Mouse (Mus musculus): Measurements from ENCODE around the gene Gm9736. TPM values are rescaled to one million over a fixed set of nuclear protein-coding genes. Genes with fewer than 3 reads are reported as not detected.
"Not testable (repeated sequence)": the region's sequence is repeated elsewhere in the genome, so short reads cannot be mapped to it uniquely, and the experiment has no call there.

Gm9736 gene
- polyA plus RNA-seq, 1 experiment from 2014 or later: not detected

DNA sequence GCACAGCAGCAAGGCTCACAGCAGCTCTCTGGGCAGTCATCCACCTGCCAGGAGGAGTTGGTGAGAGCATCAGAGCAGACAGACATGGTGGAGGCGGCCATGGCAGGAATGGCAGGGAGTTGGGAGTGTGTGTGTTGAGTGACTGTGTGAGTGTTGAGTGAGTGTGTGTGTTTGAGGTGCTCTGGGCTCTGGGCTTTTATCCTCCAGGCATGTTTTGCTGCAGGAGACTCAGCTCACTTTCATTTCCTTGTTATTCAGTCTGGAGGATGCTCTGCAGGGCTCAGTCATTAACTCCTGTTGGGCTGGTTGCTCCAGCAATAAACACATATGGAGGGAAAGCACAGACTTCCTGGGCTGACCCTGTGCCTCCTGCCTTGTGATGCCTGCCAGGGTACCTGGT, 25.7 kb upstream of the Gm9736 start, which contains the start of gene Gm7138:
TSS of gene Gm7138 (minus strand) at position 101 of the 400 bp plus-strand sequence.
- not testable (repeated sequence) for DNase-seq; H3K27ac ChIP-seq (ENCODE audit: low read depth); H3K4me1 ChIP-seq (ENCODE audit: insufficient read depth); H3K4me3 ChIP-seq (ENCODE audit: low read depth, low read length); H3K9ac ChIP-seq (replicated peaks); H3K9me3 ChIP-seq (ENCODE audit: low read length); H3K27me3 ChIP-seq (ENCODE audit: insufficient read depth, low read length); H3K4me2 ChIP-seq (ENCODE audit: low read depth, low read length); H3K36me3 ChIP-seq (replicated peaks; ENCODE audit: insufficient read depth, low read length); ATAC-seq
- 56% methylated on average over 1 of the region's 1 CpGs for WGBS (ENCODE audit: insufficient replicate concordance)

DNA sequence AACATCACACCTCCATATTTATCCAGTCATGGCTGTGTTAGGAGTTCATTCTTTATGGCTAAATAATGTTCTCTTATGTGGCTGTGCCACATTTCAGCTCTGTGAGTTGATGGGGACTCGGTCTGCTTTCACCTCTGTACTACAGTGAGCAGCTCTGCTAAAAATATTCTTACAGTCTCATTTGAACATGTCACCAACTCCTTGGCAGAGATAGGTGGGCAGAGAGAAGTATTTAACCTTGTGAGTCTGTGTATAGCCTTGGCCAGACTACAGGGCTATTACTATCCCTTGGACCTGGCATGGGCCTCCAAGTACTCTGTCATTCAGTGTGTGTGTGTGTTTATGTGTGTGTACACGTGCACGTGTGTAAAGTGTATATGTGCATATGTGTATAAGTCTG, 21.0 kb upstream of the Gm9736 start:
- H3K27ac ChIP-seq (ENCODE audit: low read depth); H3K27me3 ChIP-seq (ENCODE audit: insufficient read depth, low read length); H3K4me2 ChIP-seq (ENCODE audit: low read depth, low read length); H3K4me3 ChIP-seq (ENCODE audit: low read depth, low read length); H3K4me1 ChIP-seq (ENCODE audit: insufficient read depth); H3K36me3 ChIP-seq (replicated peaks; ENCODE audit: insufficient read depth, low read length); H3K9ac ChIP-seq (replicated peaks); ATAC-seq; H3K9me3 ChIP-seq (ENCODE audit: low read length); DNase-seq: not testable (repeated sequence)
- 70% methylated on average over 1 of the region's 3 CpGs for WGBS (ENCODE audit: insufficient replicate concordance)

GRCm38 (mm10) chr10:77771225-77771624, 20.1 kb upstream of the Gm9736 start, which contains the start of gene Gm3238:
Gene Gm3238 (minus strand): TSS chr10:77771325.
- H3K9ac ChIP-seq (replicated peaks); H3K4me3 ChIP-seq (ENCODE audit: low read depth, low read length); H3K27ac ChIP-seq (ENCODE audit: low read depth); DNase-seq; H3K4me2 ChIP-seq (ENCODE audit: low read depth, low read length); ATAC-seq; H3K36me3 ChIP-seq (replicated peaks; ENCODE audit: insufficient read depth, low read length); H3K27me3 ChIP-seq (ENCODE audit: insufficient read depth, low read length); H3K4me1 ChIP-seq (ENCODE audit: insufficient read depth); H3K9me3 ChIP-seq (ENCODE audit: low read length): not testable (repeated sequence)
- 83% methylated on average over 1 of the region's 1 CpGs for WGBS (ENCODE audit: insufficient replicate concordance)

DNA sequence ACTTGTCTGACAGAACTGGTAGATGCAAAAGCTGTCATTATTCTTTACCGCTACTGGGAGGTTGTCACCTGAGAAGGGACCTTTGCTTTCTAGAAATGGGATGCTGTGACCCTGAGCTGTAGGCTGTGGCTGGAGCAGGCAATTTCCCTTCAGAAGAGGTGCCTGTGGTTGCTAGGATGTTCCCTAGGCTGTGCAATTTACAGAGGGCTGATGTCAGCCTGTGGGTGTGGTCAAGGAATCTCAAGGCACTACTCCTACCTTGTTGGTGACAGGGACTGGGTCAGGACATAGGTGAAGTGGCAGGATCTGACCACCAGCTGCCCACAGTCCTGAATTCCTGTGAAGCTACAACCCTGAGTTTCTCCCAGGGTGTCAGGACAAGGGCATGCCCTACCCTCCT, 18.6 kb upstream of the Gm9736 start:
- no peaks in the 10 kb centered on the region for H3K4me1 ChIP-seq (ENCODE audit: insufficient read depth)
- no peak overlapping the region for H3K4me3 ChIP-seq (ENCODE audit: low read depth, low read length)
- no peaks in the 10 kb centered on the region for H3K9me3 ChIP-seq (ENCODE audit: low read length)
- no peaks in the 10 kb centered on the region for H3K27me3 ChIP-seq (ENCODE audit: insufficient read depth, low read length)
- no peak overlapping the region for H3K9ac ChIP-seq (replicated peaks)
- no peak overlapping the region for H3K27ac ChIP-seq (ENCODE audit: low read depth)
- WGBS (ENCODE audit: insufficient replicate concordance): 67% methylated on average over 1 of the region's 1 CpGs
- no peaks in the 10 kb centered on the region for H3K36me3 ChIP-seq (replicated peaks; ENCODE audit: insufficient read depth, low read length)
- ATAC-seq (no peak), DNase-seq (no peak)
- no peak for TF ChIP-seq EP300 (IDR thresholded peaks at IDR 0.05; ENCODE audit: low read depth)
- TF ChIP-seq CTCF (IDR thresholded peaks at IDR 0.05; ENCODE audit: low read depth): no peak
- H3K4me2 ChIP-seq (ENCODE audit: low read depth, low read length): no peak overlapping the region

- H3K4me1 ChIP-seq (ENCODE audit: insufficient read depth); ATAC-seq; DNase-seq; H3K4me3 ChIP-seq (ENCODE audit: low read depth, low read length); H3K9ac ChIP-seq (replicated peaks); H3K9me3 ChIP-seq (ENCODE audit: low read length); H3K36me3 ChIP-seq (replicated peaks; ENCODE audit: insufficient read depth, low read length); H3K27ac ChIP-seq (ENCODE audit: low read depth); H3K27me3 ChIP-seq (ENCODE audit: insufficient read depth, low read length); H3K4me2 ChIP-seq (ENCODE audit: low read depth, low read length): not testable (repeated sequence)
- WGBS (ENCODE audit: insufficient replicate concordance): 80% methylated on average over 1 of the region's 1 CpGs
Observed at GRCm38 (mm10) chr10:77759582-77759981, 8.4 kb upstream of the Gm9736 start, which contains the start of gene Gm3233. Gene Gm3233 (minus strand): TSS chr10:77759682.

DNA sequence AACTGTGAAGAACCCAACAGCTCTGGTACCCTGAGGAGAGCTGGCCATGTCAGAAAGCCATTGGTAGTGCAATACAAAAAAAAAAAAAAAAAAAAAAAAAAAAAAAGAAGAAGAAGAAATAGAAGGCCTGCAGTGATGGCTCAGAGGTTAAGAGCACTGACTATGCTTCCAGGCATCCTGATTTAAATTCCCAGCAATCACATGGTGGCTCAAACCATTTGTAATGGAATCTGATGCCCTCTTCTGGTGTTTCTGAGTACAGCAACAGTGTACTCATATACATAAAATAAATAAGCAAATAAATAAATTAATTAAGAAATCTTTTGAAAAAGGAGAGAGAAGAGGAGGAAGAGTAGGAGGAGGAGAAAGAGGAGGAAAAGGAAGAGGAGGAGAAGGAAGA, 2.3 kb upstream of the Gm9736 start:
- TF ChIP-seq EP300 (IDR thresholded peaks at IDR 0.05; ENCODE audit: low read depth) (no peak), CTCF (IDR thresholded peaks at IDR 0.05; ENCODE audit: low read depth) (peak; percentile 29)
- Histone ChIP-seq H3K4me1 (ENCODE audit: insufficient read depth) (no peaks in the 10 kb centered on the region), H3K27ac (ENCODE audit: low read depth) (no peak overlapping the region), H3K36me3 (replicated peaks; ENCODE audit: insufficient read depth, low read length) (no peaks in the 10 kb centered on the region), H3K4me2 (ENCODE audit: low read depth, low read length) (no peak overlapping the region), H3K27me3 (ENCODE audit: insufficient read depth, low read length) (no peaks in the 10 kb centered on the region), H3K9me3 (ENCODE audit: low read length) (no peaks in the 10 kb centered on the region), H3K4me3 (ENCODE audit: low read depth, low read length) (no peak overlapping the region), H3K9ac (replicated peaks) (no peak overlapping the region)
- DNase-seq (no peak), ATAC-seq (no peak)

- H3K4me1 ChIP-seq (ENCODE audit: insufficient read depth); H3K9me3 ChIP-seq (ENCODE audit: low read length); H3K4me2 ChIP-seq (ENCODE audit: low read depth, low read length); H3K27me3 ChIP-seq (ENCODE audit: insufficient read depth, low read length); H3K9ac ChIP-seq (replicated peaks); DNase-seq; H3K27ac ChIP-seq (ENCODE audit: low read depth); H3K4me3 ChIP-seq (ENCODE audit: low read depth, low read length); H3K36me3 ChIP-seq (replicated peaks; ENCODE audit: insufficient read depth, low read length); ATAC-seq: not testable (repeated sequence)
- 47% methylated on average over 3 of the region's 3 CpGs for WGBS (ENCODE audit: insufficient replicate concordance)
- peak; percentile 17; the same call in 1 of the 2 replicates for TF ChIP-seq CTCF (IDR thresholded peaks at IDR 0.05; ENCODE audit: low read depth)
Observed at GRCm38 (mm10) chr10:77752312-77752711, 1.2 kb upstream of the Gm9736 start.

GRCm38 (mm10) chr10:77750686-77751085, 468 bp downstream of the Gm9736 start:
- not testable (repeated sequence) for ATAC-seq; H3K4me1 ChIP-seq (ENCODE audit: insufficient read depth); H3K9me3 ChIP-seq (ENCODE audit: low read length); H3K27ac ChIP-seq (ENCODE audit: low read depth); H3K4me2 ChIP-seq (ENCODE audit: low read depth, low read length); H3K4me3 ChIP-seq (ENCODE audit: low read depth, low read length); DNase-seq; H3K9ac ChIP-seq (replicated peaks); H3K36me3 ChIP-seq (replicated peaks; ENCODE audit: insufficient read depth, low read length); H3K27me3 ChIP-seq (ENCODE audit: insufficient read depth, low read length)
- 64% methylated on average over 1 of the region's 1 CpGs for WGBS (ENCODE audit: insufficient replicate concordance)

DNA sequence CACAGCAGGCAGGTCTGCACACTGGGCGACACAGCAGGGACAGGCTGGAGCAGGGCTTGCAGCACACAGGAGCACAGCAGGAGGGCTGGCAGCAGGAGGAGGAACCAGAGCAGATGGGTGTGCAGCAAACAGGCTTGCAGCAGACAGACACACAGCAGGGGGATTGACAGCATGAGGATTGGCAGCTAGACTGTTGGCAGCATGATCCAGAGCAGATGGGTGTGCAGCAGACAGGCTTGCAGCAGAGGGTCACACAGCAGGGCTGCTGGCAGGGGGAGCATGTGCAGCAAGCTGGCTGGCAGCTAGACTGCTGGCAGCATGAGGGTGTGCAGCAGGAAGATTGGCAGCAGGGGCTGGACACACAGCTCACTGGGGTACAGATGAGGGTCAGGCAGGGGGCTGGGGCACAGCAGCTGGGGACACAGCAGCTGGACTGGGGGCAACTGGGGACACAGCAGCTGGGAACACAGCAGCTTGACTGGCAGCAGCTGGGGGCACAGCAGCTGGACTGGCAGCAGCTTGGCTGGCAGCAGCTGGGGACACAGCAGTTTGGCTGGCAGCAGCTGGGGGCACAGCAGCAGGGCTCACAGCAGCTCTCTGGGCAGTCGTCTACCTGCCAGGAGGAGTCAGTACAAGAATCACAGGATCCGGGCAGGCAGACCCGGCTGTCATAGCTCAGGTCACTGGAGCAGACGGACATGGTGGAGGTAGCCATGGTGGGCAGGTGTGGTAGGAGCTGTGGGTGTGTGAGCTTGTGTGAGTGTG, 9.0 kb downstream of the Gm9736 start, which contains the start of gene Gm18596:
TSS of gene Gm18596 (minus strand) at position 715 of the 765 bp plus-strand sequence.
- 56% methylated on average over 4 of the region's 5 CpGs for WGBS (ENCODE audit: insufficient replicate concordance)
- H3K27me3 ChIP-seq (ENCODE audit: insufficient read depth, low read length); H3K9ac ChIP-seq (replicated peaks); H3K4me2 ChIP-seq (ENCODE audit: low read depth, low read length); H3K27ac ChIP-seq (ENCODE audit: low read depth); H3K4me1 ChIP-seq (ENCODE audit: insufficient read depth); ATAC-seq; H3K9me3 ChIP-seq (ENCODE audit: low read length); H3K4me3 ChIP-seq (ENCODE audit: low read depth, low read length); H3K36me3 ChIP-seq (replicated peaks; ENCODE audit: insufficient read depth, low read length); DNase-seq: not testable (repeated sequence)

All from liver, postnatal 0 days (tissue).